Mouse (Mus musculus) adrenal gland, adult (tissue): ENCODE data around the gene Selenoi.
A peak's percentile ranks its signal among the peaks of the same experiment; 100 is the strongest.

ENCODE experiments used
- DNase-seq, 2 experiments: peaks; one replicate each; pipeline ENCODE4 v3.0.0; 2022 to 2023; ENCODE audit warnings: low spot score in 1 of 2; ENCODE audit not compliant: inconsistent age in 2 of 2

The Selenoi gene

DNA sequence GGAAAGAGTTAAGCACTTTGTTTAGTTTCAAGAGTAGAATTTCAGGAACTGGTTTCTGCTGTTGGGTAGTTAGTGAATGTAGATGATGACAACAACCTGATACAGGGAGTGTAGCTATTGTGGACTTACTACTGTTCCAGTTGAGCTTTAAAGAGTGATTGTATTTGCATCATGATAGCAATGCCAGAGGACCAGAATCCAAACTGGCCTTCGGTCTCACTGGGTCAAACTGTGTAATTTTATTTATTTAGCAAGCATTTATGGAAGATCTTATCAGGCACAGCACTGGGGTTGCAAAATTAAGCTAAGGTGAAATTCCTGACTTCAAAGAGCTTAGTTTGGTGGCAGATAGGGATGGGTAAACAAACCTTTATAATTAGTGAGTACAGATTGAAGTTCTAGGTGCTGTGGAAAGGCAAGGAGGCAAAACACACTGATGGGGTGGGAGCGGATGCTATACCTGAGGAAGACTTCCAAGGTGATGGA, 3.3 kb downstream of the Selenoi start:
- DNase-seq = no peak

GRCm38 (mm10) chr5:30238533-30238932, 6.2 kb downstream of the Selenoi start:
- no peak for DNase-seq

DNA sequence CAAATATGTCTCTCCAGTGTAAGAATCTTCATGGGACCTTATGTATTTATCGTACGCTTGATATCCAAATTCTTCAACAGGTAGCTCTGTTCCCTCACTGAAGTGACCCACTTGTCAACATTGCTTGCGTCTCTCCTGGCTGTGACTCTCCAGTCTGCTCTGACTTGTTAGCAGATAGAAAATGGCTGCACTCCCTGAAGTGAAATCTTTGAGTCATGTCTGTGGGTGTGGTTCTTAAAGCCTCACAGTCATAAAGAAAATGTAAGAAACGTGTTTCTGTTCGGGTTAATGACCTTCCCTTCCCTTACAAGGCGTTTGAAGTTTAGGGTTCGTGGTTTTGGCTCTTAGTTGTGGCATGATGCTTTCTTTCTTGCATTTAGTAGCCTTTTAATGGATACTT, 8.2 kb downstream of the Selenoi start:
- no peak for DNase-seq

DNA sequence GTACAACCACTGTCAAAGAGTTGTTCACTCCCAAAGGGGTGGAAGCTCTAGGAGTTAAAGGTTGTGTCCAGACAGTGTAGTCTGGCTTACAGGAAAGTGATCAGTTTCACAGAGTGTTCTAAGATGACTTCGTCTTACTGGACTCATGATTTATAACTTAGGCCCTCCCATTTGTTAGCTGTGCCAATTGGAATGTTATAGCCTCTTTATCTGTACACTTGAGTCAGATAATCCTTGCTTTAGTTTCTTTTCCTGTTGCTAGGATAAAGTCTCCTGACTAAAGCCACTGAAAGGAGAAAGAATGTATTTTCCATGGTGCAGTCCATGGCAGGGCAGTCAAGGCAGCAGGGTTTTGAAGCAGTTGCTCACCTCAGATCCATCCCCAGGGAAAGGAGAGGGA, 10.0 kb downstream of the Selenoi start:
- DNase-seq = peak in 1 of 2 experiments; percentile 64

GRCm38 (mm10) chr5:30243741-30244140, 11.4 kb downstream of the Selenoi start:
- DNase-seq = peak; percentile 13 to 48

DNA sequence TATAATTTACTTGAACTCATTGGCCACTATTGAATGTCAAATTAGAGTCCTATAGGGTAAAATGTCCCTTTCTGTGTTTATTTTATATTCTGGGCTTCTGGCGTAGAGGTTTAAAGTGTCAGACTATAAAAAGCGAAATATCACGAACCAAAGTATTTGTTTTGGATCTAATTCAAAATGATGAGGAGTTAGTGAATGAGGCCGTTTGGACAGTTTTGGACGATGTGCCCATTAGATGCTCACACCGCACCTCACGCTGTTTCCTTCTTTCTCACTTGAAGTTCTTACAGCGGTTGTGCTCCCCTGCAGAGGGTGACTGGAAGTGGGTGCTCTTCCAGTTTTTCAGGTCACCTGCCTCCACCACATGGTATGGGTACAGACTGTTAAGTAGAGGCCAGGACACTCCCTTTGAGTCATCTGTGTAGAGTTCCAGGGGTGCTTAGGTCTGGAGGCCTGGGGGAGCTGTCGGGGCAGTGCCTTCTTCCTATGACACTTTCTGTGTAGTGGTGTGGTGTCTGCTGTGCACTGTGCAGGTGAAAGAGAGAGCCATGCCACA, 13.6 kb downstream of the Selenoi start:
- no peak for DNase-seq

DNA sequence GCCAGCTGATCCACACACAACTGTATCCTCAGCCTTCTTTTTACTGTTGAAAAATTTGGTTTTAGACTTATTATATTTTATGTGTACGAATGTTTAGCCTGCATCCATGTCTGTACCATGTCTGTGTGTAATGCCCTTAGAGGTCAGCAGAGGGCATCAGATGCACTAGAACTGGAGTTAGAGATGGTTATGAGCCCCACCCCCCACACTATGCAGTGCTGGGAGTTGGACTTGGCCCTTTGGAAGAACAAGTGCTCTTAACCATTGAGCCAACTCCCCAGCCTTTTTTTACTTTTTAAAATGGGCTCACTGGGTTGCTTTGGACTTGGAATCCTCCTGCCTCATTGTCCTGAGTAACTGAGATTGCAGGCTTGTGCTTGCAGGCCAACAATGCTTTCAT, 15.3 kb downstream of the Selenoi start:
- no peak for DNase-seq

DNA sequence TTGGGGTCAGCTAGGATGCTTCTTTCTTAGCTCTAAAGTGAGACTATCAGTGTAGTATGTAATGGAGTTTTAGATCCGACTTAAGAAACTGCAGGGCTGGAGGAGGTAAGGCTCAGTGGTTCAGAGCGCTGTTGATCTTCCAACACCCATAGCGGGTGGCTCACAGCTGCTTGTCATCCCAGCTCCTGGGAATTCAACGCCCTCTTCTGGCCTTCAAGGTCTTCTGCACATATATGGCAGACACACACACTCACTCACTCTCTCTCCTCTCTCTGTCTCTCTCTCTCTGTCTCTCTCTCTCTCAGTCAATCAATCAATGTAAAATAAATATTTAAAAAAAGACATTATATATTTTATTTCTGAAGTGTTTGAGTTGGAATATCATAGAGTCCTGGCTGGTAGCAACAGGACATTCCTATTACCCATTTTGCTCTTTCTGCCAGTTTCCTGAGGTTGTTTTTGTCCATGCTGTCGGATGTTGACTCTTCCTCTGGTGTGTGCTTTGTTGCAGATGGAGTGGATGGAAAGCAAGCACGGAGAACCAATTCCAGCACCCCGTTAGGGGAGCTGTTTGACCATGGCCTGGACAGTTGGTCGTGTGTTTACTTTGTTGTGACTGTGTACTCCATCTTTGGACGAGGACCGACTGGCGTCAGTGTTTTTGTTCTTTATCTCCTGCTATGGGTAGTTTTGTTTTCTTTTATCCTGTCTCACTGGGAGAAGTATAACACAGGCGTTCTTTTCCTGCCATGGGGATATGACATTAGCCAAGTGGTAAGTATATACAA, 23.4 kb downstream of the Selenoi start:
- DNase-seq = no peak

GRCm38 (mm10) chr5:30258776-30259175, 26.4 kb downstream of the Selenoi start:
- no peak for DNase-seq

GRCm38 (mm10) chr5:30270571-30271190, 38.3 kb downstream of the Selenoi start:
- peak in 1 of 2 experiments; percentile 57 for DNase-seq

- peak in 1 of 2 experiments; percentile 62 for DNase-seq
These were observed 39.4 kb downstream of the Selenoi start for GRCm38 (mm10) chr5:30271599-30272281.

DNA sequence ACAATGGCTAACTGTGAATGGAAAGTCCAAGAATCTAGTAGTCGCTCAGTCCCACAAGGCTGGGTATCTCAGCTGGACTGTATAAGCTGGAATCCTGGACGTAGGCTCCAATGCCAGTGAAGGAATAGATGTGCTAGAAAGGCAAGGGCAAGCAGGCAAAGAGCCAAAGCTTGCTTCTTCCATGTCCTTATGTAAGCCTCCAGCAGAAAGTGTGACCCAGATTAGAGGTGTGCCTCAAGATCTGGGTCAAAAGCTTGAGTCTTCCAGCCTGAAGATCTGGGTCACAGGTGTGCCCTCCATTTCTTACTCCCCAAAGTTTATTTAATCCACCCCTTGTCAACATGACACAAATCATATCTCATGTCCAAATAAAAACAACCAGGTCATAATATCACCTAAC, 44.0 kb downstream of the Selenoi start:
- no peak for DNase-seq

DNA sequence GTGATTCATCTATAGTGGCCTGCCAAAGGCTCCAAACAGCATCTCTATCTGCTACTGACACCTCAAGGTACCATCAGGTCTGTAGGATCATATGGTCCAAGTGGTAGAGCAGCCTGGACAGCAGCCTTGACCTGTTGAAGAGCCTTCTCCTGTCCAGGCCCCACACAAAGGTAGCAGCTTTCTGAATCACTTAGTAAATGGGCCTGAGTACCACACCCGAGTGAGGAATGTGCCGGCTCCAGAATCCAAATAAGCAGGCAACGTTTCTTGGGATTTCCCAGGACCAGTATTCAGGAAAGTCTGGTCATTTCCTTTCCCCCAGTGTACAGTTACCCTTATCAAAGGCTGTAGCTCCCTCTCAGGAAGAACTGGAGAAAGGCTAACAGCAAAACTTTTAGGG, 46.6 kb downstream of the Selenoi start:
- no peak for DNase-seq

DNA sequence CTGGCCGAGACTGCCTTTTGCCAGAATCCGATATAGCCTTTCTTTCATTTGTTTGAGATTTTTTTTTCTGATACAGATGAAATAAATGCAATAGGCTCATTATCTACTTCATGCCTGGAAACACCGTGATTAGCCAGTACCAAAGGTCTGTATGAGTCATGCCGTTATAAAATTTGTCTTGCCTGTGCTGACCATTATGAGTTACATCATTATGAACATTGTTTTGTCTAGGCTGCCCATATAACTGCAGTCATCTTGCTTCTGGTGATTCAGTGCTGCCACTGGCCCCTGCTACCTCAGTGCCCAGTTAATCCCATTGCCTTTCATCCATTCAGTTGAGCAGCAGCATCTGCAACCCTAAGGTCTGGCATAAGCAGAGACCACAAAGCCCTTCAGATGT, 47.1 kb downstream of the Selenoi start:
- DNase-seq = peak in 1 of 2 experiments; percentile 31

- no peak for DNase-seq
These were observed 48.5 kb downstream of the Selenoi start for GRCm38 (mm10) chr5:30280864-30281263.

DNA sequence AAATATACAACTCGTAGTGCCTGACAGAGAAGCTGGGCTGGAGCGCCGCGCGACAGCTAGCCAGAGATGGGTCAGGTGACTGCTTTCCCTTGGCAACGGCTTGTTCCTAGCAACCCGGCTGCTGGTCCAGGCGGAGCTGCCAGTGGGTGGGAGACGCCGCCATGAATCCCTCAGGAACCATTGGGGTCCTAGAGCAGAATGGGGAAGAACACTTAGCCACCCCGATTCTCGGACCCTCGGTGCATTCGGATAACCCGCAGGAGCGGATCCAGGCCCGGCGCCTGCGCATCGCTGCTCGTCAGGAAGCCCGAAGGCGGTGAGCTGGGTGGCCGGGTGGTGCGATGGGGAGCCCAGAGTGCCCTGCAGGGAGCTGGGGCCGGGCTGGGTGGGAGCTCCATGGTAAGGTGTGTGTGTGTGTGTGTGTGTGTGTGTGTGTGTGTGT, 48.9 kb downstream of the Selenoi start, which contains the start of gene Drc1:
Drc1 (plus strand) TSS at position 98 of the 442 bp plus-strand sequence.
- DNase-seq = peak; percentile 26 to 58

DNA sequence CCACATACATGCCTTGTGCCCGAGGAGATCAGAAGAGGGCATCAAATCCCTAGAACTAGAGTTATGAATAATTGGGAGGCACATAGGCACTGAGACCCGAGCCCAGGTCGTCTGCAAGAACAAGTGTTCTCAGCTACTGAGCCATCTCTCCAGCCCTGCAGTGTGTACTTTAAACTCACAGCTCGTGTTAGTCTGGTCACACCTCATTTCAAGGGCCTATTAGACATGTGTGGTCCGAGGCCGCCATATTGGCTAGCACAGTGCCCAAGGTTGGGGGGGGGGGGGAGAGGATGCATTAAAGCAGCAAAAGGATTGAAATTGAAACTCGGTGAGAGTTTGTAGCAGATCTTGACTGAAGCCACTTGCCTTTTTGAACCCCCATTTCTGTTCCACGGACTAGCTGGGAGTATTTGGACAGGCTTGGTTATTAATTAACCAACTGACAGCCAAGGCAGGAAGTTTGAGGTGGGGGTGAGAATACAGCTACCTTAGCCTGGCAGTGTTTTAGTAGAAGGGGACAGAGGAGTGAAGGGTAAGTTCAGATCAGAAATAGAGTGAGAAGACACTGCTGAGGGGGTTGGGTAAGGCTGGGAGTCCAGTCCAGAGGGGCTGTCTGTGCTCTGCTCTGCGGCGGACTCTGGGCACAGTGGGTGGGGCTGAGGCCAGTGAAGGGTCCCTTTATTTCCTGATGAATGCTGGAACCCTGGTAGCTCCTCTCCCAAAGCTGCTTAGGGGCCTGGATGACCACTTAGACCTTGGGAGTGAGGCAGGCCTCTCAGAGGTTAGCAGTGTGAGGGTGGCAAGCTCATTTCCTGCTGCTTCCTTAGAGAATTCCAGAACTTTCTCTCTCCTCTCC, 53.8 kb downstream of the Selenoi start:
- no peak for DNase-seq

GRCm38 (mm10) chr5:30287106-30287882, 54.9 kb downstream of the Selenoi start:
- no peak for DNase-seq
